Mouse (Mus musculus): ENCODE measurements around the gene Invs.

- TF ChIP-seq CTCF (IDR thresholded peaks at IDR 0.05; ENCODE audit: insufficient read depth, low read length) (no peak), POLR2A (IDR thresholded peaks at IDR 0.05; ENCODE audit: borderline replicate concordance, extremely low read depth, low read depth, low read length) (no peak)
Observed at GRCm38 (mm10) chr4:48270532-48270931, 9.0 kb upstream of the Invs start.
